ENCODE assay signal across 25 mouse cellular contexts in genomic region chr4:154778818-154779217, GRCm38 (mm10). TPM values are rescaled to one million over a fixed set of nuclear protein-coding genes. Genes with fewer than 3 reads are reported as not detected.
A peak's percentile ranks its signal among the peaks of the same experiment; 100 is the strongest.
DNase-seq lines count a peak whose midpoint lies in the region; ATAC-seq and TF ChIP-seq lines count a peak whose summit lies in the region.
"Had no signal": no experiment of that assay in that cellular context is flagged by ENCODE, and none has a peak within 500 bp of the region (broad histone marks: within the 10 kb centered on the region; RNA-seq: fewer than 3 reads in every experiment).

No protein-coding gene starts in this region.

- peak; percentile 27 for TF ChIP-seq CTCF in hindbrain, postnatal 0 days (IDR thresholded peaks at IDR 0.05; ENCODE audit: low read depth)
- TF ChIP-seq CTCF in liver, adult 2 months (IDR thresholded peaks at IDR 0.05; ENCODE audit: low read depth, low read length): no peak
- TF ChIP-seq CTCF in E14TG2a.4 (conservative IDR thresholded peaks at IDR 0.05; ENCODE audit: low read length): peak; percentile 64

- H3K4me1 ChIP-seq in hindbrain, postnatal 0 days (ENCODE audit: insufficient read depth, low read length): no peaks in the 10 kb centered on the region
- H3K4me1 ChIP-seq in hindbrain, embryonic 13.5 days (replicated peaks): peaks cover 31% of the 10 kb centered on the region
- no peaks in the 10 kb centered on the region for H3K4me1 ChIP-seq in liver, adult 2 months (ENCODE audit: control insufficient read depth, insufficient read depth, low read length)
- H3K4me1 ChIP-seq in liver, embryonic 12.5 days: no peaks in the 10 kb centered on the region
- H3K4me1 ChIP-seq in E14TG2a.4 (replicated peaks; ENCODE audit: low read depth, low read length): peaks cover 24% of the 10 kb centered on the region
- H3K4me1 ChIP-seq: forebrain, embryonic 13.5 days; intestine, embryonic 15.5 days had no signal

- no peaks in the 10 kb centered on the region for H3K79me2 ChIP-seq in liver, adult 2 months (ENCODE audit: control insufficient read depth, insufficient read depth, low read length)

- no peak overlapping the region for H3K4me2 ChIP-seq in hindbrain, postnatal 0 days (ENCODE audit: low read depth, low read length)
- H3K4me2 ChIP-seq in hindbrain, embryonic 13.5 days: no peak overlapping the region
- H3K4me2 ChIP-seq in liver, embryonic 12.5 days: no peak overlapping the region
- H3K4me2 ChIP-seq: forebrain, embryonic 13.5 days; heart, embryonic 13.5 days; hindbrain, embryonic 14.5 days; intestine, embryonic 15.5 days; limb, embryonic 15.5 days; midbrain, embryonic 13.5 days; neural tube, embryonic 12.5 days had no signal

- no peaks in the 10 kb centered on the region for H3K36me3 ChIP-seq in hindbrain, postnatal 0 days (ENCODE audit: insufficient read depth, low read length)
- H3K36me3 ChIP-seq in hindbrain, embryonic 13.5 days: no peaks in the 10 kb centered on the region
- H3K36me3 ChIP-seq in liver, adult 2 months (ENCODE audit: control insufficient read depth, insufficient read depth, low read length): no peaks in the 10 kb centered on the region
- H3K36me3 ChIP-seq in liver, embryonic 12.5 days: no peaks in the 10 kb centered on the region
- H3K36me3 ChIP-seq in E14TG2a.4 (ENCODE audit: insufficient read depth, low read length): no peaks in the 10 kb centered on the region
- H3K36me3 ChIP-seq: heart, embryonic 13.5 days; intestine, embryonic 15.5 days; limb, embryonic 15.5 days; midbrain, embryonic 13.5 days; neural tube, embryonic 12.5 days had no signal

- ATAC-seq in hindbrain, postnatal 0 days: no peak
- ATAC-seq in hindbrain, embryonic 13.5 days (ENCODE audit: low FRiP score): no peak
- ATAC-seq in liver, embryonic 12.5 days: no peak
- ATAC-seq: forebrain, embryonic 13.5 days; intestine, embryonic 15.5 days; midbrain, embryonic 13.5 days had no signal

- no peak overlapping the region for H3K27ac ChIP-seq in hindbrain, postnatal 0 days
- H3K27ac ChIP-seq in hindbrain, embryonic 13.5 days: no peak overlapping the region
- H3K27ac ChIP-seq in liver, adult 2 months (replicated peaks; ENCODE audit: insufficient read depth, low read depth, low read length): no peak overlapping the region
- H3K27ac ChIP-seq in liver, embryonic 12.5 days: no peak overlapping the region
- H3K27ac ChIP-seq: forebrain, embryonic 13.5 days; heart, embryonic 13.5 days; hindbrain, embryonic 14.5 days; intestine, embryonic 15.5 days; limb, embryonic 15.5 days; midbrain, embryonic 13.5 days; neural tube, embryonic 12.5 days had no signal

- no peaks in the 10 kb centered on the region for H3K9me3 ChIP-seq in hindbrain, postnatal 0 days (ENCODE audit: low read length)
- no peaks in the 10 kb centered on the region for H3K9me3 ChIP-seq in hindbrain, embryonic 13.5 days
- no peaks in the 10 kb centered on the region for H3K9me3 ChIP-seq in liver, embryonic 12.5 days (replicated peaks)
- H3K9me3 ChIP-seq in E14TG2a.4 (ENCODE audit: low read length): no peaks in the 10 kb centered on the region
- H3K9me3 ChIP-seq: forebrain, embryonic 13.5 days; heart, embryonic 13.5 days; intestine, embryonic 15.5 days; limb, embryonic 15.5 days; midbrain, embryonic 13.5 days; neural tube, embryonic 12.5 days had no signal

- TF ChIP-seq POLR2A in liver, adult 2 months (IDR thresholded peaks at IDR 0.05; ENCODE audit: extremely low read depth, insufficient read depth, low read length): no peak

- no peaks in the 10 kb centered on the region for H3K27me3 ChIP-seq in hindbrain, postnatal 0 days (ENCODE audit: insufficient read depth, low read length)
- peaks cover 9% of the 10 kb centered on the region; the same call in 1 of the 2 replicates for H3K27me3 ChIP-seq in hindbrain, embryonic 13.5 days
- H3K27me3 ChIP-seq in liver, adult 2 months (ENCODE audit: control insufficient read depth, insufficient read depth, low read length): no peaks in the 10 kb centered on the region
- no peaks in the 10 kb centered on the region for H3K27me3 ChIP-seq in liver, embryonic 12.5 days (replicated peaks)
- peaks cover 54% of the 10 kb centered on the region for H3K27me3 ChIP-seq in E14TG2a.4 (ENCODE audit: insufficient read depth, low read length)
- H3K27me3 ChIP-seq: intestine, embryonic 15.5 days; midbrain, embryonic 13.5 days; neural tube, embryonic 12.5 days had no signal

- DNase-seq in hindbrain, postnatal 0 days (ENCODE audit: low spot score): no peak
- DNase-seq in liver, adult 2 months (ENCODE audit: extremely low read depth, low read depth, low spot score): peak; percentile 19
- peak; percentile 66 for DNase-seq in R1 (ENCODE audit: low read depth, low spot score)
- DNase-seq in thymus, postnatal 25 days: no peak
- DNase-seq in spleen, adult 12 weeks (ENCODE audit: low spot score): no peak
- DNase-seq: adrenal gland, postnatal 25 days; cerebellum, adult 8-10 months; cerebellum, postnatal 36 days; embryo, embryonic 11 days; gastrocnemius, postnatal 14 days; heart, adult 11 months; lung, adult 18-20 months; right cerebral cortex, postnatal 14 days; spleen, adult 18-20 months had no signal

- H3K4me3 ChIP-seq in hindbrain, postnatal 0 days (ENCODE audit: low read length): no peak overlapping the region
- no peak overlapping the region for H3K4me3 ChIP-seq in hindbrain, embryonic 13.5 days
- H3K4me3 ChIP-seq in liver, adult 2 months (ENCODE audit: insufficient read depth, low read depth, low read length): no peak overlapping the region
- H3K4me3 ChIP-seq in liver, embryonic 12.5 days: no peak overlapping the region
- H3K4me3 ChIP-seq in E14TG2a.4 (replicated peaks; ENCODE audit: low read length): no peak overlapping the region
- H3K4me3 ChIP-seq: forebrain, embryonic 13.5 days; heart, embryonic 13.5 days; intestine, embryonic 15.5 days; limb, embryonic 15.5 days; megakaryocyte, embryonic 14.5 days; midbrain, embryonic 13.5 days; neural tube, embryonic 12.5 days had no signal

- no peak overlapping the region for H3K9ac ChIP-seq in hindbrain, postnatal 0 days (replicated peaks; ENCODE audit: low read length)
- H3K9ac ChIP-seq in hindbrain, embryonic 13.5 days: no peak overlapping the region
- H3K9ac ChIP-seq in liver, adult 2 months (ENCODE audit: low read depth, low read length): no peak overlapping the region
- no peak overlapping the region for H3K9ac ChIP-seq in liver, embryonic 12.5 days
- H3K9ac ChIP-seq: forebrain, embryonic 13.5 days; heart, embryonic 13.5 days; hindbrain, embryonic 14.5 days; intestine, embryonic 15.5 days; limb, embryonic 15.5 days; midbrain, embryonic 13.5 days; neural tube, embryonic 12.5 days had no signal

- WGBS in hindbrain, postnatal 0 days: 96% methylated on average over 1 of the region's 1 CpGs
- 95% methylated on average over 1 of the region's 1 CpGs for WGBS in hindbrain, embryonic 13.5 days
- WGBS in liver, adult 2 months: 89% methylated on average over 1 of the region's 1 CpGs
- 87% methylated on average over 1 of the region's 1 CpGs for WGBS in liver, embryonic 12.5 days (ENCODE audit: insufficient replicate concordance)

RNA-seq across cellular contexts. Expression of gene Ttc34, which starts 58.4 kb away (rescaled TPM):
- total RNA-seq in hindbrain, postnatal 0 days (2014; rRNA removed): 3.0 and 3.3 TPM in 2 replicates
- 2.3 and 2.7 TPM in 2 replicates for polyA plus RNA-seq in hindbrain, postnatal 0 days (2015; fragmentation: Nextera tagmentation; extraction: Ambion mirVana)
- 0.56 and 0.57 TPM in 2 replicates for polyA plus RNA-seq in hindbrain, embryonic 13.5 days (2015; fragmentation: Nextera tagmentation; extraction: Ambion mirVana)
- total RNA-seq in liver, adult 2 months (2014; rRNA removed): not detected in 2 replicates
- 0.05 TPM in 1 of 2 replicates, not detected in the other for polyA plus RNA-seq in liver, adult 2 months (2012; rRNA removed)
- not detected in 2 replicates for polyA plus RNA-seq in liver, embryonic 12.5 days (2016; fragmentation: Nextera tagmentation; extraction: Ambion mirVana)
- total RNA-seq: gastrocnemius, postnatal 14 days had no signal
- polyA plus RNA-seq: intestine, embryonic 15.5 days had no signal

Comparison
In these comparisons a context has a peak if more than half of its experiments do, and no peak if none do; other contexts are left out.
1. DNase-seq: peak in liver, adult 2 months (single experiment) and R1 (single experiment); none in hindbrain, postnatal 0 days (single experiment), thymus, postnatal 25 days (single experiment) and spleen, adult 12 weeks (single experiment).